Mouse (Mus musculus): ENCODE data around the gene Stip1.

DNA sequence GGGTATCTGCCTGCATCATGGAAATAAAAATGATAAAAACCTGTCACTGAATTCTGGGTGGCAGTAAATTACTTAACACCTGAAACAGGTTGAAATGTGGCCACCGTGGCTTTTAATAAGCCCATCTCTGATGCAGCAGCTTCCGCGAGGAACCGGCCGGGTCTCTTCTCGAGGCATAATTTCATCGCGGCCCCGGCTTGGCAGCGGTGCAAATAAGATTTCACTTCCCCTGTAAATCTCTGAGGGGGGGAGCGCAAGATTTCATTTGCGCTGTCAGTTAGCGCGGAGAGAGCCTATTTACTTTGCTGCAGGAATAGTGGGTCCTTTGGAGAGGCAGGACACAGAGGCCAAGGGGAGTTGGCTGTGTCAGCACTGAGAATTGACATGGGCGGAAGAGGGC, 45.0 kb upstream of the Stip1 start:
- TF ChIP-seq POLR2A (IDR thresholded peaks at IDR 0.05; ENCODE audit: low read depth, low read length) = no peak
- TF ChIP-seq CTCF (IDR thresholded peaks at IDR 0.05; ENCODE audit: borderline replicate concordance, insufficient read depth, low read length) = no peak
